Mouse (Mus musculus): ENCODE results near the gene Snx15. TPM values are rescaled to one million over a fixed set of nuclear protein-coding genes. Genes with fewer than 3 reads are reported as not detected.

Gene Snx15
- polyA plus RNA-seq, 1 experiment = 18.5 TPM

GRCm38 (mm10) chr19:6144842-6145241 lies 16.7 kb upstream of the Snx15 start:
- no peaks in the 10 kb centered on the region for H3K36me3 ChIP-seq (ENCODE audit: control insufficient read depth, insufficient read depth)
- H3K4me3 ChIP-seq = no peak overlapping the region
- H3ac ChIP-seq (ENCODE audit: control insufficient read depth, insufficient read length) = no peak overlapping the region
- TF ChIP-seq USF1 (IDR thresholded peaks at IDR 0.05; ENCODE audit: low read depth) = no peak
- TF ChIP-seq POLR2AphosphoS2 (IDR thresholded peaks at IDR 0.05; ENCODE audit: insufficient read length, low read depth) = no peak
- no peak for TF ChIP-seq MYOD1 (IDR thresholded peaks at IDR 0.05; ENCODE audit: control insufficient read depth in 1 of 3, insufficient read length in 2 of 3, low read depth in 2 of 3)
- TF ChIP-seq MYOG (IDR thresholded peaks at IDR 0.05; ENCODE audit: control insufficient read depth in 1 of 3, insufficient read depth in 1 of 3, insufficient read length in 2 of 3, low read depth in 2 of 3) = no peak
- TF ChIP-seq SRF (IDR thresholded peaks at IDR 0.05; ENCODE audit: control insufficient read depth, insufficient read length, low read depth) = no peak
- TF ChIP-seq REST (IDR thresholded peaks at IDR 0.05; ENCODE audit: insufficient read depth, insufficient read length) = no peak
- TF ChIP-seq E2F4 (IDR thresholded peaks at IDR 0.05; ENCODE audit: insufficient read depth) = no peak
- TF ChIP-seq POLR2A (IDR thresholded peaks at IDR 0.05; ENCODE audit: insufficient read length, low read depth) = no peak
- no peak for TF ChIP-seq CEBPB (IDR thresholded peaks at IDR 0.05; ENCODE audit: insufficient read depth, poor library complexity, severe bottlenecking)
- TF ChIP-seq MAX (IDR thresholded peaks at IDR 0.05; ENCODE audit: low read depth) = no peak
- TF ChIP-seq TCF3 (IDR thresholded peaks at IDR 0.05; ENCODE audit: insufficient read length, low read depth) = no peak
- no peak for TF ChIP-seq TCF12 (IDR thresholded peaks at IDR 0.05; ENCODE audit: insufficient read depth, poor library complexity, severe bottlenecking)
- H3K4me2 ChIP-seq (ENCODE audit: low read depth) = no peak overlapping the region
- no peaks in the 10 kb centered on the region for H3K79me2 ChIP-seq (ENCODE audit: control insufficient read depth, insufficient read depth)
- peaks cover 22% of the 10 kb centered on the region for H3K27me3 ChIP-seq (ENCODE audit: control insufficient read depth, insufficient read depth, insufficient read length)

DNA sequence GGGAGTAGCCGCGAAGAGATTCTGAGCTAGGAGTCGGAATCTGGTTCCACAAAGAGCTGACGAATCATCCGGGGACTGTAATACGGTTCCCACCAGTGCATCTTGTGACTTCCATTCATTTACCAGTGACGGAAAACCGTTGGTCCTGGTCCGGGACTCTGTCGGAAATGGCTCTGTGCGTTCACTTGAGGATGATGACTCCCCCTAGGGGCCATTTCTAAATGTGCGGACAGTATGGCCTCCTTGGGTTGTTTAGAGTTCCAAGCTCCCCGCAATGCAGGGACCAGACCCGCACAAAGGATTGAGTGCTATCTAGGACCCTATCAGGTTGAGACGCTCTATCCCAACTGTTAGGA lies 13.3 kb upstream of the Snx15 start, which contains the start of gene Arl2:
Arl2 (minus strand) TSS at position 155 of the 356 bp plus-strand sequence.
- Histone ChIP-seq H3K27me3 (ENCODE audit: control insufficient read depth, insufficient read depth, insufficient read length) (peaks cover 10% of the 10 kb centered on the region), H3K4me2 (ENCODE audit: low read depth) (peak within 1 kb of the TSS; percentile 92), H3ac (ENCODE audit: control insufficient read depth, insufficient read length) (peak within 1 kb of the TSS; percentile 61), H3K36me3 (ENCODE audit: control insufficient read depth, insufficient read depth) (no peaks in the 10 kb centered on the region), H3K79me2 (ENCODE audit: control insufficient read depth, insufficient read depth) (no peaks in the 10 kb centered on the region), H3K4me3 (peak within 1 kb of the TSS; percentile 81)
- TF ChIP-seq MYOG (IDR thresholded peaks at IDR 0.05; ENCODE audit: control insufficient read depth in 1 of 3, insufficient read depth in 1 of 3, insufficient read length in 2 of 3, low read depth in 2 of 3) = no peak
- no peak for TF ChIP-seq USF1 (IDR thresholded peaks at IDR 0.05; ENCODE audit: low read depth)

DNA sequence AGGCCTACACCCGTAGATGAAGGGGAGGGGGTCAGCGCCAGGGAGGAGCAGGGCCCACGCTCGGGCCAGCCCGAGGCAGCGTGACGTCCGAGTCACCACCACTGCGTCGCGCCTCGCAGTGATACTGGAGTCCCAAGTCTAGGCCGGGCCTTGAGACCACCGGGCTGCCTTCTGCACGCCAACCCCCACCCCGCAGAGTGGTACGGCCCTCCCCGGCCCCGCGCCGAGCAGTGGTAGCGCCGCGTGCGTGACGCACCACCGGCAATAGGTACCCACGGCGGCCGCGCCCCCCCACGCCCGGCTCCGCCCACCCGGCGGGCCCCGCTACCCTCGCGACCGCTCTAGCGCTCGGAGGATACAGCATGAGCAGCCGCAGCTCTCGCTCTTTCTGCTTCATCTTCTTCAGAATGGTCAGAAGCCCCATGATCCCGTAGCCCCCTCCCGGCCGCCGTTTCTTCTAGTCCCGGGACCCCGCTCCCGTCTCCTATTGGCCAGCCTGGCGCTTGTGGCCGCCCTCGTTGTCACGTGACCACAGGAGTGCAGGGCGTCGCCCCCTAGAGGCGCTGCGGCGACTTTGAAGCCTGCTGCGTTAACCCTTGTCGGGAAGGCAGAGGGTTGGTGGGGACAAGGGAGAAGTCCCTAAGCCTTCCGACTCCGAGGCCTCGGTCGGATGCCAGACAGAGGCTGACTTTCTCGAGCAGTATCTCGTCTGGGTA lies 12.7 kb upstream of the Snx15 start, which contains the start of gene Batf2:
Batf2 (plus strand) TSS at position 306 of the 716 bp plus-strand sequence.
- peak within 1 kb of the TSS; percentile 61 for H3ac ChIP-seq (ENCODE audit: control insufficient read depth, insufficient read length)
- TF ChIP-seq E2F4 (IDR thresholded peaks at IDR 0.05; ENCODE audit: insufficient read depth) = peak; percentile 11
- TF ChIP-seq TCF12 (IDR thresholded peaks at IDR 0.05; ENCODE audit: insufficient read depth, poor library complexity, severe bottlenecking) = no peak
- no peak for TF ChIP-seq SRF (IDR thresholded peaks at IDR 0.05; ENCODE audit: control insufficient read depth, insufficient read length, low read depth)
- TF ChIP-seq POLR2AphosphoS2 (IDR thresholded peaks at IDR 0.05; ENCODE audit: insufficient read length, low read depth) = no peak
- no peak for TF ChIP-seq REST (IDR thresholded peaks at IDR 0.05; ENCODE audit: insufficient read depth, insufficient read length)
- no peak for TF ChIP-seq MYOD1 (IDR thresholded peaks at IDR 0.05; ENCODE audit: control insufficient read depth in 1 of 3, insufficient read length in 2 of 3, low read depth in 2 of 3)
- peak; percentile 95 for TF ChIP-seq USF1 (IDR thresholded peaks at IDR 0.05; ENCODE audit: low read depth)
- TF ChIP-seq MYOG (IDR thresholded peaks at IDR 0.05; ENCODE audit: control insufficient read depth in 1 of 3, insufficient read depth in 1 of 3, insufficient read length in 2 of 3, low read depth in 2 of 3) = peak in 1 of 3 experiments; percentile 4
- no peak for TF ChIP-seq CEBPB (IDR thresholded peaks at IDR 0.05; ENCODE audit: insufficient read depth, poor library complexity, severe bottlenecking)
- TF ChIP-seq POLR2A (IDR thresholded peaks at IDR 0.05; ENCODE audit: insufficient read length, low read depth) = peak; percentile 59
- no peak for TF ChIP-seq TCF3 (IDR thresholded peaks at IDR 0.05; ENCODE audit: insufficient read length, low read depth)
- TF ChIP-seq MAX (IDR thresholded peaks at IDR 0.05; ENCODE audit: low read depth) = no peak

DNA sequence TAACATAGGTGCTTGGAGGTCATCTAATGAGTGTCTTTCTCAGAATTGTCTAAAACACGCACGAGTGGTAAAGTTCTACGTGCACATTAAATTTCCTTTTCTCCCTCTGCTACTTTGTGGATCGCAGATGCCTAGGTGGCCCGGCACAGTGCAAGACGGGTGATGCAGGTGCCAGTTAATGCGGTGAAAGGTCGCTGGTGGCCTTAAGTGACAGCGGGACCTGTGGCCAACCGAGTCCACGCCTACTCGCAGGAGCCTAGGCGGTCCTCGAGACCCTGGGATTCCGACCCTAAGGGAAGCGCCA lies 12.2 kb upstream of the Snx15 start:
- Histone ChIP-seq H3K36me3 (ENCODE audit: control insufficient read depth, insufficient read depth) (peaks cover 2% of the 10 kb centered on the region), H3ac (ENCODE audit: control insufficient read depth, insufficient read length) (peak overlapping the region; percentile 61), H3K27me3 (ENCODE audit: control insufficient read depth, insufficient read depth, insufficient read length) (peaks cover 2% of the 10 kb centered on the region), H3K79me2 (ENCODE audit: control insufficient read depth, insufficient read depth) (no peaks in the 10 kb centered on the region), H3K4me2 (ENCODE audit: low read depth) (peak overlapping the region; percentile 84), H3K4me3 (peak overlapping the region; percentile 81)
- TF ChIP-seq TCF12 (IDR thresholded peaks at IDR 0.05; ENCODE audit: insufficient read depth, poor library complexity, severe bottlenecking) (no peak), POLR2AphosphoS2 (IDR thresholded peaks at IDR 0.05; ENCODE audit: insufficient read length, low read depth) (no peak), MYOD1 (IDR thresholded peaks at IDR 0.05; ENCODE audit: control insufficient read depth in 1 of 3, insufficient read length in 2 of 3, low read depth in 2 of 3) (no peak), SRF (IDR thresholded peaks at IDR 0.05; ENCODE audit: control insufficient read depth, insufficient read length, low read depth) (no peak), TCF3 (IDR thresholded peaks at IDR 0.05; ENCODE audit: insufficient read length, low read depth) (no peak)

More for the DNA sequence above, 12.7 kb upstream of the Snx15 start, which contains the start of gene Batf2:
- H3K27me3 ChIP-seq (ENCODE audit: control insufficient read depth, insufficient read depth, insufficient read length) = peaks cover 6% of the 10 kb centered on the region
- H3K4me3 ChIP-seq = peak within 1 kb of the TSS; percentile 81
- H3K36me3 ChIP-seq (ENCODE audit: control insufficient read depth, insufficient read depth) = no peaks in the 10 kb centered on the region
- no peaks in the 10 kb centered on the region for H3K79me2 ChIP-seq (ENCODE audit: control insufficient read depth, insufficient read depth)
- H3K4me2 ChIP-seq (ENCODE audit: low read depth) = peak within 1 kb of the TSS; percentile 92

DNA sequence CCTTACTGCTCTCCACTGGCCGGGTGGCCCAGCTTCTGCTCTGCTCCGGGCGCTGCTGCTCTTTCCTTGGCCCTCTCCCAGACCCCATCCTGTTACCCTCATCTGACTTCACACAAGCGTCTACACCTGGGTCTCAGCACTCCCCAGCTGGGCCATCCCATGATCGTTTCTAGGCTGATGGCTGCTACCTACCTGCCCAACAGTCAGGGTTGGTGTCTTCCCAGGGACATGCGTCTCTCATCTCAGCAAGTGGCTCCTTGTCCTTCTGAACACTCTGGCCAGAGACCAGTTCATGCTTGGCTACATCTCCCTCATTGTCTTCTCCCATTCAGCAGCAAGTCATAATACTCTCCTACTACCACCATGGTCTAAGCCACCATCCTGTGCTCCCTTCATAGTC lies 11.6 kb upstream of the Snx15 start:
- no peak for TF ChIP-seq TCF3 (IDR thresholded peaks at IDR 0.05; ENCODE audit: insufficient read length, low read depth)
- Histone ChIP-seq H3K27me3 (ENCODE audit: control insufficient read depth, insufficient read depth, insufficient read length) (no peaks in the 10 kb centered on the region), H3K79me2 (ENCODE audit: control insufficient read depth, insufficient read depth) (no peaks in the 10 kb centered on the region), H3K4me2 (ENCODE audit: low read depth) (peak overlapping the region; percentile 84), H3K36me3 (ENCODE audit: control insufficient read depth, insufficient read depth) (peaks cover 4% of the 10 kb centered on the region), H3K4me3 (peak overlapping the region; percentile 81), H3ac (ENCODE audit: control insufficient read depth, insufficient read length) (no peak overlapping the region)
